Mouse (Mus musculus) 3T3-L1 (cell line): ENCODE measurements at regions not wholly inside any gene's neighbourhood (a gene's known extent, or its start where the extent isn't known, plus 50 kb on each side); places are given as distances from the start of the nearest gene placed in this dataset.
A peak's percentile ranks its signal among the peaks of the same experiment; 100 is the strongest.

ENCODE experiments used
- DNase-seq: peaks from one replicate; pipeline ENCODE4 v3.0.0-alpha.2; 2015; ENCODE audit warnings: low read depth, low spot score

DNA sequence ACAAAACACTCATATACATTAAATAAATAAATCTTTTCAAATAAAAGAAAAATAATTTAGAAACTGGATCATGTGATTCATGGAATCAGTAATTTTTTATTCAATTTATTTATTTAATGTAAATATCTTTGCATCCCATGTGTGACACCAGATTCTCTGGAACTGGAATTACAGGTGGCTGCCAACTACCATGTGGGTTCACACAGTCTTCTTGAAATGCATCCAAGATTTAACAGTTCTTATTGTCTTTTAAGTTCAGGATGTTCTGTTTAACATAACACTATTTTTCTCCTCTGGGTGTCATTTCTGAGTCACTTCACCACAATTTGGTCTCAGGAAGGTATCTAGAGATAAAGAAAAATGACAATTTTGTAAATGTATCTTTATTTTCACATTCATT is 1502.0 kb downstream of the Brinp3 start:
- no peak for DNase-seq

GRCm38 (mm10) chr1:148033851-148034250 is 1539.3 kb downstream of the Brinp3 start:
- DNase-seq, result peak; percentile 8

DNA sequence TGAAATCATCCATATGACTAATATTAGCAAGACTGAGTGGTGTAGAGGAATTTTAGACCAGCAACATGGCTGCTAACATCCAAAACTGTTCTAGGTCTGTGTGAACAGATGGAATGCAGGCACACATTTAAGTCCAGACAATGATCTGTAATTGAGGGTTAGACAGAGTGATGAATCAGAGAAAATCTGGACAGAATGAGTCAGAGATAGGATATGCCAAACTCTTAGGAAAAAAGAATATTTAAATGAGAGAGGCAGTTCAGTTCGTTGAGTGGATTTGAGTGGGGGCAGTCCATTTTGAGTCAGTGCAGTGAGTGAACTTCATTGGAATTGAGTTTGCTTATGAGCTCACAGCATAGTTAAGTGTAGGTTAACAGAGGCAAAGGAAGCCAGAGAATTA is 1557.3 kb downstream of the Brinp3 start:
- DNase-seq, result peak; percentile 25
